Comparison of ENCODE assay signal across 29 mouse cellular contexts in genomic region chr9:58331276-58331675, GRCm38 (mm10). TPM values are rescaled to one million over a fixed set of nuclear protein-coding genes. Genes with fewer than 3 reads are reported as not detected.
"Had no signal": no experiment of that assay in that cellular context is flagged by ENCODE, and none has a peak within 500 bp of the region (broad histone marks: within the 10 kb centered on the region; RNA-seq: fewer than 3 reads in every experiment).

No protein-coding gene starts in this region.

- H3K9me3 ChIP-seq: liver, embryonic 13.5 days had no signal

- H3K36me3 ChIP-seq: liver, embryonic 13.5 days; midbrain, embryonic 10.5 days; midbrain, embryonic 13.5 days had no signal

- H3K4me3 ChIP-seq: liver, embryonic 13.5 days; megakaryocyte, embryonic 14.5 days; midbrain, embryonic 10.5 days; midbrain, embryonic 13.5 days had no signal

- H3K27ac ChIP-seq: liver, embryonic 13.5 days; midbrain, embryonic 10.5 days; midbrain, embryonic 13.5 days had no signal

- H3K27me3 ChIP-seq: liver, embryonic 13.5 days; midbrain, embryonic 13.5 days had no signal

- H3K4me2 ChIP-seq: liver, embryonic 13.5 days; midbrain, embryonic 13.5 days had no signal

- H3K9ac ChIP-seq: liver, embryonic 13.5 days; midbrain, embryonic 13.5 days had no signal

- DNase-seq: kidney, adult 18-20 months; kidney, adult 9 months; kidney, postnatal 25 days; layer of hippocampus, adult 9-11 months; liver, embryonic 13.5 days; lung, adult 2 months; lung, postnatal 36 days; right cerebral cortex, postnatal 25 days; spleen, adult 18-20 months; thymus, adult 18-20 months; thymus, postnatal 36 days had no signal

- H3K4me1 ChIP-seq: liver, embryonic 13.5 days; midbrain, embryonic 10.5 days had no signal

RNA-seq across cellular contexts. Expression of gene Loxl1, which starts 18.3 kb away (rescaled TPM):
- total RNA-seq: monocyte, adult 5-6 weeks had no signal

RNA-seq across cellular contexts. Expression of gene Tbc1d21, which starts 39.0 kb away (rescaled TPM):
- total RNA-seq: layer of hippocampus, postnatal 25 days; left cerebral cortex, adult 18-20 months; left cerebral cortex, postnatal 10 days; left cerebral cortex, postnatal 36 days; liver, adult 2 months; monocyte, adult 5-6 weeks had no signal
- polyA plus RNA-seq: kidney, embryonic 16.5 days; limb, embryonic 11.5 days; limb, embryonic 14.5 days; liver, adult 2 months; liver, embryonic 13.5 days; liver, embryonic 16.5 days; lung, adult 2 months; lung, embryonic 16.5 days; midbrain, embryonic 10.5 days; midbrain, embryonic 13.5 days; midbrain, embryonic 16.5 days; neural tube, embryonic 11.5 days; neural tube, embryonic 14.5 days; urinary bladder, adult 2 months had no signal
